Mouse (Mus musculus) cortical plate, adult 2 months (tissue): ENCODE results near the gene Syne3.

ENCODE experiments used
- CTCF ChIP-seq: fragments of 200-500 bp; IDR thresholded peaks from 2 replicates; pipeline ENCODE4 v1.5.1; 2011; ENCODE audit warnings: mild to moderate bottlenecking, control low read depth, low read length; ENCODE audit not compliant: insufficient read depth; ENCODE audit errors: extremely low read depth
- POLR2A ChIP-seq: fragments of 200-500 bp; IDR thresholded peaks from 2 replicates; pipeline ENCODE4 v1.6.1; 2011; ENCODE audit warnings: mild to moderate bottlenecking, low read length, control low read depth; ENCODE audit not compliant: insufficient read depth; ENCODE audit errors: extremely low read depth

DNA sequence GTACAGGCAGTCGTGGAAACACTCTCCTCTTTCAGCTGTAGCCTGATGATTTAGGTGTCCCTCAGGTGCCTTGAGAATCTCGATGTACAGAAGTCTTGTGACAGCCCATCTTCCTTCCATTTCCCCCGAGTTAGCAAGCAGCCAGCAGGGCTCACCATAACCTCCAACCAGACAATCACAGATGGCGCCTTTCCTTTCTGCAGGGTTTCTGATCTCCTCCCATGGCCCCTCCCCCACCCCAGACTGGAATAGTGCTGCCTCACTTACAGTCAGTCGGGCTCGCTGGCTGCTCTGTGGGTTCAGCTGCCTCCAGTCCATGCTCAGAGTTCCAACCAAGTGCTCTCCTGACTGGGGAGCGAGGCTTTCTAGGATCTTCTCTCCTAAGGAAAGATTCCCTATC lies 12.5 kb upstream of the Syne3 start:
- no peak for TF ChIP-seq CTCF
- TF ChIP-seq POLR2A = no peak
